Mouse (Mus musculus): ENCODE data around the gene Olfr885. TPM values are rescaled to one million over a fixed set of nuclear protein-coding genes. Genes with fewer than 3 reads are reported as not detected.

Olfr885 gene
- not detected for polyA plus RNA-seq (2017; shearing (Covaris generic))

GRCm38 (mm10) chr9:38061022-38061421, at the start of gene Olfr885:
Gene Olfr885, plus strand, starts transcription at chr9:38061322.

DNA sequence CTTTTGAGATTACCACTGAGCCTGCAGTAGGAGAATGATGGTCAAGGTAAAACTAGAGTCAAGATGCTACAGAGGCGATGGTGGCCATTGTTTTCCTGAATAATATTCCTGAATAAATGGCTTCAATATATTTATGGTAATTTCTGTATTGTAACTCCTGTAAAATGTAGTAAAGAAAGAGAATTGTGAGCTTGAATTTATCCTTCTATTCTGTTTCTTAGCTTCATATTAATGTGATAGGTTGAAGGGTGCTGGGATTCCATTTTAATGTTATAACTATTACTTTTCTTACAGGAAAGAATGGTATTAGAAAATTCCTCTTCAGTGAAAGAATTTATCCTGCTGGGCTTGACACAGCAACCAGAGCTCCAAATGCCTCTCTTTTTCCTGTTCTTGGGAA, 35.6 kb upstream of the Olfr885 start, which contains the start of gene Olfr883:
TSS of gene Olfr883 (plus strand) at position 301 of the 400 bp plus-strand sequence.

GRCm38 (mm10) chr9:38046255-38046654, 14.9 kb upstream of the Olfr885 start, which contains the start of gene Olfr884:
Gene Olfr884, plus strand, starts transcription at chr9:38046555.

GRCm38 (mm10) chr9:38083772-38084171, 22.6 kb downstream of the Olfr885 start, which contains the start of gene Olfr887:
Gene Olfr887, plus strand, starts transcription at chr9:38084072.

GRCm38 (mm10) chr9:38107828-38108227, 46.7 kb downstream of the Olfr885 start, which contains the start of gene Olfr888:
Gene Olfr888, plus strand, starts transcription at chr9:38108128.

Other genes with a start within 250 kb of the Olfr885 start
- gene Olfr877, start 207.1 kb upstream of the Olfr885 start, polyA plus RNA-seq (2017; shearing (Covaris generic)) = not detected
- gene Olfr145, start 164.6 kb upstream of the Olfr885 start, polyA plus RNA-seq (2017; shearing (Covaris generic)) = not detected
- not detected for gene Olfr878, start 143.5 kb upstream of the Olfr885 start, polyA plus RNA-seq (2017; shearing (Covaris generic))
- not detected for gene Olfr881, start 69.5 kb upstream of the Olfr885 start, polyA plus RNA-seq (2017; shearing (Covaris generic))
- not detected for gene Olfr883, start 35.5 kb upstream of the Olfr885 start, polyA plus RNA-seq (2017; shearing (Covaris generic))
- not detected for gene Olfr884, start 14.8 kb upstream of the Olfr885 start, polyA plus RNA-seq (2017; shearing (Covaris generic))
- not detected for gene Olfr887, start 22.8 kb downstream of the Olfr885 start, polyA plus RNA-seq (2017; shearing (Covaris generic))
- gene Olfr888, start 46.8 kb downstream of the Olfr885 start, polyA plus RNA-seq (2017; shearing (Covaris generic)) = not detected
- not detected for gene Olfr889, start 53.9 kb downstream of the Olfr885 start, polyA plus RNA-seq (2017; shearing (Covaris generic))
- gene Olfr890, start 81.2 kb downstream of the Olfr885 start, polyA plus RNA-seq (2017; shearing (Covaris generic)) = not detected
- not detected for gene Olfr891, start 119.5 kb downstream of the Olfr885 start, polyA plus RNA-seq (2017; shearing (Covaris generic))
- not detected for gene Olfr893, start 147.0 kb downstream of the Olfr885 start, polyA plus RNA-seq (2017; shearing (Covaris generic))
- not detected for gene Olfr894, start 156.7 kb downstream of the Olfr885 start, polyA plus RNA-seq (2017; shearing (Covaris generic))
- not detected for gene Olfr143, start 191.5 kb downstream of the Olfr885 start, polyA plus RNA-seq (2017; shearing (Covaris generic))
- gene Olfr895, start 206.5 kb downstream of the Olfr885 start, polyA plus RNA-seq (2017; shearing (Covaris generic)) = not detected
- gene Olfr896-ps1, start 229.8 kb downstream of the Olfr885 start, polyA plus RNA-seq (2017; shearing (Covaris generic)) = not detected